Mouse (Mus musculus) adrenal gland, postnatal 14 days (tissue): ENCODE results near the gene Osgep. TPM values are rescaled to one million over a fixed set of nuclear protein-coding genes. Genes with fewer than 3 reads are reported as not detected.
"Not testable (repeated sequence)": the region's sequence is repeated elsewhere in the genome, so short reads cannot be mapped to it uniquely, and the experiment has no call there.

ENCODE experiments used
- DNase-seq: peaks from one replicate; pipeline ENCODE4 v3.0.0; 2021; ENCODE audit warnings: mixed read lengths
- total RNA-seq: library from RNA; stranded (reverse); gene quantifications from 2 replicates; pipeline ENCODE4 v1.2.3, GENCODE M21; 2021

Gene Osgep
- total RNA-seq, 1 experiment from 2014 or later, result 60.9 TPM

- no peak for DNase-seq
These were observed 6.9 kb upstream of the Osgep start for GRCm38 (mm10) chr14:50931493-50932020.

DNA sequence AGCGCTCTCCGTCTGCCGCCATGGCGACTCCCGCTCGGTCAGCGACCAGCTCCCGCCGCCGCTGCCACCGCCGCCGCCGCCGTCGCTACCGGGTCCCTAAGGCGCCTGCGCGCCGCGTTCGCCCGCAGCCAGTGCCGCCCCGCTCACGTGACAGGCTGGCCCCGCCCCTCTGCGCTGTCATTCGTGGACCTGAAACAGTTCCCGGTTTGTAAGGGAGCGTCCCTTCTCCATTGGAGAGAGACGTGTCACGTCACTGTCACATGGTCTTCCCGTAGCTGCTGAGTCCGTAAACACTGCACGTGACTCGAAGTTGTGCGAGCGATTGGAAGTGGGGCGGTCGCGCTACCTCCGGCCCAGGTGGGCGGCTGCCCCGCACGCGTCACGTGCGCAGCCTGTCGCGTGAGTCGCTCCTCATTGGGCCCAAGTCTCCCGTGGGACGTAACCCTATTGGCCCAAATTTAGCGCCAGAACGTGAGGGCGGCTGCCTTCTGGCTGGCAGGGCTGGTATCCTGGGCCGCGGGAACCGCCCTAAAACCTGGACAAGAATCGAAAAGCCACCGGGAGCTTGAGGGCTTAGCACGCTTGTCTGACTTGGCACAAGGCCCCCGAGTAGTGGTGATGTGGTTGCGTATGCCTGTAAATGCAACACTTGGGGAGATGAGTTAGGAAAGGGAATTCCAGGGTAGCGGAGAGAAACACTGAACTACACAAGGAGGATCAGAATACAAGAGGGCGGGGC, 6.2 kb upstream of the Osgep start, which contains the start of the genes Pip4p1 and Pnp:
Gene Pip4p1, minus strand, starts transcription at position 103 of the 739 bp plus-strand sequence.
Gene Pnp, plus strand, starts transcription at position 329 of the 739 bp plus-strand sequence.
- peak; percentile 100 for DNase-seq

DNA sequence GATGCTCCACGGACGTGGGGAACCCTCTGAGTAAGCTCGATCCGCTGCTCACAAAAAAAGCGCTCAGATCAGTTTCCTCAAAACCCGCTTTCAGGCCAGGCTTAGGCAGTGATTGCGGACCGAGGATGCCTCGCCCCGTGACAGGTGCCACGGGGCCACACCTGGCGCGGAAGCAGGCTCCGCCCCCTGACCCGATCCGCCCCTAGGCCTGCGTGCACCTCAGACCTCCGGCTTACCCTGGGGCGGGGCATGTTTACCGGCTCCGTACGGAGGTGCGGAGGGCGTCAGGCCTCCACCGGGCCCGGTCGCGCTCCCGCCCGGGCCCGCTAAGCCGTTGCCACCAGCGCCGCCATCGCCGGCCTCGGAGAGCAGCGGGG, 5.7 kb upstream of the Osgep start:
- DNase-seq, result peak; percentile 74

- DNase-seq, result peak; percentile 21
These were observed 5.3 kb upstream of the Osgep start for GRCm38 (mm10) chr14:50929951-50930350.

DNA sequence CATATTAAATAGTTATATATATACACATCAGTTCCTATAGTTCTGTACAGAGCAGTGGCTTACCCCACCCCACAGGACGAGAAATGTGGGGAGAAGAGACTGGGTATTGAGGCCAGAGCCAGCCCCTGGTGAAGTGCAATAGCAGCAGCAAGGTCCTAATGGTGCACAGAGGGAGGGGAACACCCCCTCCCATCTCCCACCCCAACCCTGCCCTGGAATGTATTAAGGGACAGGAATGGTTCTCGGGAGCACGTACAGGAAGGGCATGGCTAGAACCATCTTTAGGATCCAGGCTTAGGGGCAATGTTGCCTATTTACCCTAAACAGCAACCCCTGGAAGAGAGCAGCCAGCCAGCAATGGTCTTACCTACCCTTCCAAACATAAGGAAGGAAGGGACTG, 2.7 kb upstream of the Osgep start:
- DNase-seq, result no peak

GRCm38 (mm10) chr14:50925111-50925920, 623 bp upstream of the Osgep start:
- DNase-seq, result no peak

- DNase-seq, result not testable (repeated sequence)
These were observed 1.3 kb downstream of the Osgep start for GRCm38 (mm10) chr14:50923437-50923836.

DNA sequence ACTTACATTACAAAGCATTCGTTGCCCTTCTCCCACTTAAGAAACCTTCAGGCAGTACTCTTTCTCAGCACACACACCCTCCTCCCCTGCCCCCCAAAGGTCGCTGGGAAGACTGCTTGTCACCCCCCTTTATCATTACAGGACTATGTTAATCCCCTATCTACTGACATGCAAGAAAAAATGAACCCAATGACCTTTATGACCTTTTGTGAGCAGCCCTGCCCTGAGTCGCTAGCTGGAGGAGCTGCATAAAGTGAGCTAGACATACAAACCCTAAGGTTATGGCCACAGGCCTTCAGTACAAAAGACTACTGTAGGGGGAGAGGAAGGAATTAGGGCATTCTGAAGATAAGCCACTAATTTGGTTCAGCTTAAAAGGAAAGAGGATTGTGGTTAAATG, 13.3 kb downstream of the Osgep start:
- no peak for DNase-seq

GRCm38 (mm10) chr14:50908126-50908525, 16.6 kb downstream of the Osgep start:
- no peak for DNase-seq

GRCm38 (mm10) chr14:50905327-50905726, 19.4 kb downstream of the Osgep start:
- not testable (repeated sequence) for DNase-seq

- no peak for DNase-seq
These were observed 19.9 kb downstream of the Osgep start for GRCm38 (mm10) chr14:50904828-50905129.

DNA sequence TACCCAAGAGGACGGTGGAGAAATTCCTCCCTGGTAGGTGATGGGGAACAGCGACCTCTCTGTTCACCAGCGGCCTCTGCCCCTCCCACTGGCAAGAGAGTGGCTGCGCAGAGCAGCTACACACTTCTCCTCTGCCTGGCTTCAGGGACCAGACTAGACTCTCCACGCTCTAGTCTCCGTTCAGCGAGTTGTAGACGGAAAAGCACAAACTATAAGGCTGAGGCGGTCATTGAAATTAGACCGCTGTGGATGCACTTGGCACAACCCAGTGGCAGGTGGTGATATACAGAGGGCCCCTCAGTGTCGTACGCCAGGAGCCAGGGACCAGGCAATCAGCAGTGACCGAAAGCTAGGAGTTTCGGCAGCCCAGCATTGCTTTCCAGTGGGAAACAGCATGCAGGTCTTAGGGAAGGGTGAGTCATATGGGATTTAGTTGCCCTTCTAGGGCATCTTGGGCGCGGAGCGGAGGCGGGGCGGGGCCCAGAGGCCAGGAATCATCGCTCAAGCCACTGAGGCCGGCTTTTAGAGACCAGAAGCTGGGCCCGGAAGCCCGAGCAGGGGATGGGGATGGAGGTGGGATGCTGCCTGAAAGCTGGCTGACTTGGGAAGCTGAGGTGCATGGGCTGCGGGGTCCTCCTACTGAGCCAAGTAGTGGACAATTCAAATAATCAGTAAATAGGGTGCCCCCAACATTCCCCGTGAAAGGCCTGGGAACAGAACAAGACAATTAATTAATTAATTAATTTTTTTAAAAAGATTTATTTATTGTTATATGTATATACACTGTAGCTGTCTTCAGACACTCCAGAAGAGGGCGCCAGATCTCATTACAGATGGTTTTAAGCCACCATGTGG, 20.5 kb downstream of the Osgep start:
- DNase-seq, result peak; percentile 58

GRCm38 (mm10) chr14:50897992-50898391, 26.7 kb downstream of the Osgep start:
- DNase-seq, result not testable (repeated sequence)

GRCm38 (mm10) chr14:50897374-50897765, 27.3 kb downstream of the Osgep start, which contains the start of gene Klhl33:
Gene Klhl33 (minus strand): TSS chr14:50897507.
- no peak for DNase-seq

GRCm38 (mm10) chr14:50896747-50897373, 27.8 kb downstream of the Osgep start:
- DNase-seq, result peak; percentile 29

- DNase-seq, result peak; percentile 70
These were observed 28.5 kb downstream of the Osgep start for GRCm38 (mm10) chr14:50895985-50896746.

GRCm38 (mm10) chr14:50895407-50895806, 29.3 kb downstream of the Osgep start:
- no peak for DNase-seq

- peak; percentile 32 for DNase-seq
These were observed 31.9 kb downstream of the Osgep start for GRCm38 (mm10) chr14:50892541-50893459.

- no peak for DNase-seq
These were observed 32.6 kb downstream of the Osgep start for GRCm38 (mm10) chr14:50892091-50892490.

DNA sequence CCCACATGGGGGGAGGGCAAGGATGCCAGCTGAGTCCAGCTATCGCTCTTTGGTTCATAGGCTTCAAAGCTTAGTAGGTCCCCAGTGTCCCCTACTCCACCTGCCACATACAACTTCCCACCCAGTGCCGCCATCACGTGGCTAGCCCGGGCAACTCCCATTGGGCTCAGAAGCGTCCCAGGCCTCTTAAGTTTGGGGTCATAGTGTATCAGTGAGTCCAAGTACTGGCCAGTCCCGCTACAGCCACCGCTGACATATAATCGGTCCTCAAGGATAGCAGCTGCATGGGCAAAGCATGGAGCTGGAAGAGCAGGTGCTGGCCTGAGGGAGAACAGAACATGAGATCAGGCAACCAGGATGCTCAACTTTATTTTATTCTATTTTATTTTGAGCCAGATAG, 33.1 kb downstream of the Osgep start:
- DNase-seq, result no peak
